Mouse (Mus musculus) left cerebral cortex, postnatal 14 days (tissue): ENCODE results near the gene Slc4a10. TPM values are rescaled to one million over a fixed set of nuclear protein-coding genes. Genes with fewer than 3 reads are reported as not detected.

Experiments used
- DNase-seq, 2 experiments: peaks; one replicate each; pipeline ENCODE4 v3.0.0; 2021 to 2022; ENCODE audit warnings: low spot score in 2 of 2, mixed read lengths in 1 of 2
- intact Hi-C: fragments of 180-260 bp; cut with DNase I; formaldehyde crosslinking; loops from one replicate; pipeline ENCODE4 v1.15.1; 2025
- total RNA-seq, 2 experiments: library from RNA; stranded (reverse); gene quantifications; 2 replicates each; pipeline ENCODE4 v1.2.3; 2021

Gene Slc4a10
- total RNA-seq, 2 experiments from 2014 or later, result 191 to 198 TPM

- DNase-seq, result no peak
- intact Hi-C loops, result no loop called here
Measured at GRCm38 (mm10) chr2:62337086-62337485, 290.8 kb downstream of the Slc4a10 start.

- DNase-seq, result peak in 1 of 2 experiments; percentile 28
- intact Hi-C loops, result no loop called here
Measured at GRCm38 (mm10) chr2:62339222-62339944, 293.1 kb downstream of the Slc4a10 start.

GRCm38 (mm10) chr2:62341061-62341733 lies 294.9 kb downstream of the Slc4a10 start:
- DNase-seq, result no peak
- intact Hi-C loops, result loop anchor here (10.0 kb wide), 1 partner anchor 284 kb away; no protein-coding TSS in a partner anchor

GRCm38 (mm10) chr2:62341734-62342128 lies 295.5 kb downstream of the Slc4a10 start:
- peak; percentile 48 to 56 for DNase-seq
- intact Hi-C loops, result loop anchor here (10.0 kb wide), 1 partner anchor 283 kb away; no protein-coding TSS in a partner anchor

GRCm38 (mm10) chr2:62344367-62344766 lies 298.1 kb downstream of the Slc4a10 start:
- no peak for DNase-seq
- intact Hi-C loops, result loop anchor here (10.0 kb wide), 1 partner anchor 280 kb away; no protein-coding TSS in a partner anchor

GRCm38 (mm10) chr2:62346771-62347170 lies 300.5 kb downstream of the Slc4a10 start:
- DNase-seq, result no peak
- intact Hi-C loops, result loop anchor here (5.0 to 10.0 kb wide), 2 partner anchors 111 to 278 kb away; no protein-coding TSS in a partner anchor

- intact Hi-C loops, result loop anchor here (5.0 to 10.0 kb wide), 2 partner anchors 110 to 277 kb away; no protein-coding TSS in a partner anchor
- DNase-seq, result no peak
Measured at GRCm38 (mm10) chr2:62347762-62348161, 301.5 kb downstream of the Slc4a10 start.

GRCm38 (mm10) chr2:62352035-62352434 lies 305.8 kb downstream of the Slc4a10 start:
- DNase-seq, result no peak
- intact Hi-C loops, result no loop called here

GRCm38 (mm10) chr2:62355766-62356165 lies 309.5 kb downstream of the Slc4a10 start:
- DNase-seq, result no peak
- intact Hi-C loops, result no loop called here

GRCm38 (mm10) chr2:62356606-62357005 lies 310.3 kb downstream of the Slc4a10 start:
- intact Hi-C loops, result no loop called here
- no peak for DNase-seq

GRCm38 (mm10) chr2:62357259-62357658 lies 311.0 kb downstream of the Slc4a10 start:
- no peak for DNase-seq
- intact Hi-C loops, result no loop called here

GRCm38 (mm10) chr2:62360872-62361271 lies 314.6 kb downstream of the Slc4a10 start:
- intact Hi-C loops, result no loop called here
- DNase-seq, result no peak

GRCm38 (mm10) chr2:62361514-62361913 lies 315.3 kb downstream of the Slc4a10 start:
- intact Hi-C loops, result no loop called here

GRCm38 (mm10) chr2:62362211-62362610 lies 315.9 kb downstream of the Slc4a10 start:
- no peak for DNase-seq
- intact Hi-C loops, result no loop called here

More at GRCm38 (mm10) chr2:62361514-62361913, 315.3 kb downstream of the Slc4a10 start:
- DNase-seq, result peak in 1 of 2 experiments; percentile 27

GRCm38 (mm10) chr2:62363606-62364005 lies 317.3 kb downstream of the Slc4a10 start:
- no peak for DNase-seq

GRCm38 (mm10) chr2:62368349-62369053 lies 322.2 kb downstream of the Slc4a10 start:
- intact Hi-C loops, result no loop called here
- no peak for DNase-seq

More at GRCm38 (mm10) chr2:62363606-62364005, 317.3 kb downstream of the Slc4a10 start:
- intact Hi-C loops, result no loop called here

GRCm38 (mm10) chr2:62370048-62370447 lies 323.8 kb downstream of the Slc4a10 start:
- DNase-seq, result no peak
- intact Hi-C loops, result no loop called here

- no peak for DNase-seq
- intact Hi-C loops, result no loop called here
Measured at GRCm38 (mm10) chr2:62373692-62374091, 327.4 kb downstream of the Slc4a10 start.
